Mouse (Mus musculus) gastrocnemius, postnatal 4 days (tissue): ENCODE data around the gene Ssbp3. TPM values are rescaled to one million over a fixed set of nuclear protein-coding genes. Genes with fewer than 3 reads are reported as not detected.

Experiments
- DNase-seq, 2 experiments: peaks; one replicate each; pipeline ENCODE4 v3.0.0; 2021 to 2022; ENCODE audit warnings: low spot score in 2 of 2, mixed read lengths in 2 of 2
- total RNA-seq, 2 experiments: library from RNA; stranded (reverse); gene quantifications; 2 replicates each; pipeline ENCODE4 v1.2.3; 2021

Gene Ssbp3
- total RNA-seq, 2 experiments from 2014 or later: 65.7 to 73.4 TPM

- DNase-seq: no peak
Measured at GRCm38 (mm10) chr4:106933813-106934482, 23.4 kb downstream of the Ssbp3 start.

DNA sequence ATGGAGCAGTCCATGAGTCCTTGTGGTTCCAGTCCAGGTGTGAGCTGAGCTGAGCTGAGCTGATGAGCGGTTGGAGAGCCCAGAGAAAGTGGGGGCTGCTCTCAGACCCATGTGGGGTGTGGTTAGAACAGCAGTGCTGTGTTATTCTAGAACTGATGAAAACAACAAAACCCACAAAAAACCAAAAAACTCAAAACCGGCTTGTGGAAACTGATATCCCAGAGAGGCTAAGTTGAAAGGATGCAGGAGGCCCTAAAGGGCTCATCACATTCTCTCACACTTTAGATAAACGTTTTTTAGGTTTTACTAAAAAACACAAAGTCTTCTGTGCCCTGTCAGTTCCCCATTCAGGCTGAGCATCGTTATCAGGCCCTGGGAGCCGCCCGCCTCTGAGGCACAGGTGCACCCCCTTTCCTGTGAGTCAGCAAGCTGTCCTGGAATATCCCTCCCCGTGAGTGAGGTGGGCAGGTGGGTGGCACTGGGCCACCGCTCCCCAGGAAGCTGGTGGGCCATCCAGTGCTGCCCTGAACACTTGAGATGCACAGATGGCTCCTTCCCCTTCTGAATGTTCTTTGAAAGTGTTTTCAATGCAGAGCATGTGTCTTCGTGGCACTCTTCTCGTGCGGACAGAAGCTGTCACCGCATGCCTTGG, 24.6 kb downstream of the Ssbp3 start:
- no peak for DNase-seq

DNA sequence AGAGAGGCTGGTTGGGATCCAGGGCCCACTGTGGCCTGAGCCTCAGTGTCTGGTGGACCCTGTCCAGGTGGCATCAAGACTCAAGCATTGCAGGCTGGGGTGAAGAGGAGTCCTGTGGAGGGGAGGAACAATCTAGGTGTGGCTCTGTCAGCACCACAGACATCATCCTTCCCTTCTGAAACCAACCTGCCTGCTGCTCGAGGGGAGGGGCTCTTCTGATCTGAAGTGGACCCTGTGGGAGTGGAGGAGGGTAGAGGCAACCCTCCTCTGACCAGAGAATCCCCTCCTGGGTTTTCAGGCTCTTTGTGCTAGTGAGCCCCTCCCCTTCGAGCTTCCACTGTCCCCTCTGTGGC, 25.1 kb downstream of the Ssbp3 start:
- DNase-seq: no peak

DNA sequence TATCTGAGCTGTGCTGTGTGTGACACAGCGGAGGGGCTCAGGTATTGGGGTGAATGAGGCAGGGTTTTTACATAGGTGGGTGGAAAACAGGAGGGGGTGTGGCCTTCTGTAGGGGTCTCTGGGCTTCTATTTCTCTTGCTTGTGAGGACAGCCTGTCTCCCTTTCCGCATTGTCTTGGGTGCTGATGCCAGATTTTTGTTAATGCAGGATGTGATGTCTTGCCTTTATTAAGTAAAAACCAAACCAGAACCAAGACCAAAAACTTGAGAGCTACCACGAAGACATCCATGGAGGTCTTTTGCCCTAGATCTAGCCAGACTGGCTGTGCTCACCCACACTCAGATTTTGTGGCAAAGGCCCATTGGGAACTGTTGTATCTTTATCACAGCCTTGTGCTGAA, 25.5 kb downstream of the Ssbp3 start:
- no peak for DNase-seq

DNA sequence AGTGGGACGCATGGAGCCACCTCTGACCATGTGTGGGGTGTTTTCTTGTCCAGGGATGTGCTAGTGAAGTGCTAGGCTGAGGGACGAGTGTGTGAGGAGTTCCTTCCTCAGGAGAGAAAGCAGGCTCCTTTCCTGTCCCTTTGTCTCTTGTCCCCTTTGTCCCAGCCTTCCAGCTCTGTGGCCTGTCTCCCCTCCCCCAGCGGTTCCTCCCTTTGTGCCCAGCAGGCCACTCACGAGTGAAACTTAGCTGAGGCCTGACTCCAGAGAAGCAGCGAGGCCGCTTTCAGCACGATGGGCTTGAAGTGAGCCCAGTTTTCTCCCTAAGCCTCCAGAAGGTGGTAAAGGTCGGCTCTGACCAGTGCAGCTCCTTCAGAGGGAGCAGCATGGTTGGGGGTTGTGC, 26.2 kb downstream of the Ssbp3 start:
- DNase-seq: no peak

DNA sequence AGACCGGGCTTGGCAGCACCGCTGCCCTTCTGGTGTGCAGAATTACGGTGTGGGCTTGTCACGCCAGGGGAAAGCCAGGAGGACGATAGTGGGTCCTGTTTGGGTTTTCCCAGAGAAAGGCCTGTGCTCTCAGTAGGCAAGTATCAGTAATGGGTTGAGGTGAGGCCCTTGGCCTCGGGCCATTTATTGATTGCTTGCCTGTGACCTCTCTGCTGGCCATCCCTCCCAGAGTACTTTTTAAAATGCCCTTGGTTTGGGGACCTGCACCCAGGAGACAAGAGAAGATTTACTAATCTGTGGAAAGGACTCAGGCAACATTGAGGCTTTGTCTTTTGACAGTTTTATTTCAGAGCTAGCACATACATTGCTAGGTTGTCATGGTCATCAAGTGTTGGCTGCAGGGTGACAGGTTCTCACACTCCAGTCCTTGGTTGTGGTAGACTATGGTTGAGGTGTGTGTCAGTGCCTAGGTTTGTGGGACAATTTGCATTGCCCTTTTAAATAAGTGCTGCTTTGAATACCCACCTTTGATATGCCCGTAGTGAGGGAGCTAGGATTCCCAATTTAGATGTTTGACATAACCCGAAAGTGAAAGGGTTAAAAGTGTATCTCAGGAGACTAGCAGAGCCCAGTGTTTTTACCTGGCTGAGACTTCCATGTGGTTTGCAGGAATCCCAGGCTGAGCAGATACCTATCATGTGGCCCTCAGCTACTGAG, 28.2 kb downstream of the Ssbp3 start:
- DNase-seq: no peak

- peak in 1 of 2 experiments; percentile 50 for DNase-seq
Measured at GRCm38 (mm10) chr4:106939223-106939918, 28.9 kb downstream of the Ssbp3 start.

GRCm38 (mm10) chr4:106939919-106940227, 29.4 kb downstream of the Ssbp3 start:
- no peak for DNase-seq

DNA sequence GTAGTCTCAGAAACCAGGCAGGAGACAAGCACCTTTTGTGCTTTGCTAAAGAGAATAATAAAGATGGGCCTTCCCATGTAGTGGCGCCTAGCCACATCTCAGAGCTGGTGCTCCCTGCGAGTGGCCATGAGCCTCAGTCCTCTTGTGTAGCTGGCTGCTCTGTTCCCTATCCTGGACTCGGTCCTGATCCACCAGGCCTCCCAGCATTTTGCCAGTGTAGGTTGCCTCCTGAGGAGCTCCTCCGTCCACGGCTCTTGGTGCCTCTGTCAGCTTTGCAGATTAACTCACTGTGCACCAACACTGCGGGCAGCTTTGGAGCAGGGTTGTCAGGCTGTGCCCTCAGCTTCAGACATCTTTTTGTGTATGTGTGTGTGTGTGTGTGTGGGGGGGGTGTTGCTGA, 30.4 kb downstream of the Ssbp3 start:
- DNase-seq: no peak

DNA sequence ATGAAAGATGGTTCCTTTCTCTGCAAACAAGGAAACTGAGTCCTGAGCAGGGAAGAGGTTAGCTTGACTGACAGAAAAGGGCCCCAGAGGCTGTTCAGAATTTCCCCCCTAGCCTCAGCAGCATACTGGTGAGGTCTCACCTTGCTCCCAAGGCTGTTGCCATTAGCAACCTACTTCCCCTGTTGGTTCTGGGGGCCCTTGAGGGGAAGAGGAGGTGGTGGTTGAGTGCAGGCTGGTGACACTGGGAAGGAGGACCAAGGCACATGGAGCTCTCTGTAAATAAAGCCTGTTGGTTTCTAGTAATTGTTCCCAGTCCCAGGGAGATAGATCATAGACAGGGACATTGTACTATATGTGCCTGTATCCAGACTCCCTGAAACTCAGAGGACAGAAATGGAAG, 31.0 kb downstream of the Ssbp3 start:
- DNase-seq: no peak

DNA sequence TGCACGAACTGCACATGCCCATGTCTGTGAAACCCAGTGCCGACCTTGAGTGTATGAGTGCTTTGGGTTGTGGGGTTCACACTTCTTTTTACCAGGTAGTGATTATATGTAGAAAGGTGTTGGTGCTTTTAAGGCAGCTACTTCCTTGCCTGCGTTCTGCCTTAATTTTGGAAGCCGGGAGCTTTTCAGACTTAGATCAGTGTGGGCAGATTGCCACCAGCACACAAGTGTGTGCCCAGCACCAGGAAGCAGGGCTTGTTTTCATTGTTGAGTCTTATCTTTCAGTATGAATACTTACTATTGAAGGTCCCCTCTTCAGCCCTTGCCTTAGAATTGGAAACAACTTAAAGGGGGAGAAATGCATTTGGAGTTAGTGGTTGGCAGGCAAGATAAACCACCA, 32.0 kb downstream of the Ssbp3 start:
- no peak for DNase-seq

- no peak for DNase-seq
Measured at GRCm38 (mm10) chr4:106943627-106944026, 33.1 kb downstream of the Ssbp3 start.

GRCm38 (mm10) chr4:106944898-106945297, 34.4 kb downstream of the Ssbp3 start:
- no peak for DNase-seq

- DNase-seq: no peak
Measured at GRCm38 (mm10) chr4:106947741-106948140, 37.2 kb downstream of the Ssbp3 start.

DNA sequence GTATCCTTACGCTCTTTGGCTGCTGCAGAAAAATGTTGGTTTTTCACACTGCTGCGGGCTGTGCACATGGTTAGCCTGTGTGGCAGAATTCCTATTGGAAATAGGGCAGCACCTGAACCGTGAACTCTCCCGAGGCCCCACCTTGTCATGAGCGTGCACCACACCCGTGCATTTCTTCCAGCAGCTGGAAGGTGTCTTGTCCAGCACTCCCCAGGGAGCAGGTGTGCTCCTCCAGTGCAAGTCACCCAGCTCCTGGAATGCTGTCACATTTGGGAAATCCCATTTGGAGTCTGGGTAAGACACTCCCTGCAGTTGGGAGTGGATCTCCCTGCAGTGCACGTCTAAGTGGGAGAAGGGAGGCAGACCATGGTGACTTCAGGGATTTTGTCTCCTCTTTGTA, 38.0 kb downstream of the Ssbp3 start:
- no peak for DNase-seq

DNA sequence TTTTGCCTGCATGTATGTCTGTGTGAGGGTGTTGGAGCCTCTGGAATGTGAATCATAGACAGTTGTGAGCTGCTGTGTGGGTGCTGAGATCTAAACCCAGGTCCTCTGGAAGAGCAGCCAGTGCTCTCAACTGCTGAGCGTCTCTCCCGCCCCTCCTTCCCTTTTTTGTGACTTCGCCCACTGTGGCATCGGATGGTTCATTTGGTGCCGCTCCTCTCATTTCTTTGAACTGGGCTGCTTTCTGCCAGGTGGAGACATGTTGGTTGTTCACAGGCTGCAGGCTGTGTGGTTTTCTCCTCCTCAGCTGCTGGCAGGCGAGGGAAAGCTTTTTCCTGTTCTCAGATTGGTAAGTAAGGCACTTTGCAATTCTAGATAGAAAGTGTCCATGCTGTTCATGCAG, 38.7 kb downstream of the Ssbp3 start:
- no peak for DNase-seq

GRCm38 (mm10) chr4:106950801-106951200, 40.3 kb downstream of the Ssbp3 start:
- no peak for DNase-seq

GRCm38 (mm10) chr4:106951455-106951854, 41.0 kb downstream of the Ssbp3 start:
- no peak for DNase-seq

DNA sequence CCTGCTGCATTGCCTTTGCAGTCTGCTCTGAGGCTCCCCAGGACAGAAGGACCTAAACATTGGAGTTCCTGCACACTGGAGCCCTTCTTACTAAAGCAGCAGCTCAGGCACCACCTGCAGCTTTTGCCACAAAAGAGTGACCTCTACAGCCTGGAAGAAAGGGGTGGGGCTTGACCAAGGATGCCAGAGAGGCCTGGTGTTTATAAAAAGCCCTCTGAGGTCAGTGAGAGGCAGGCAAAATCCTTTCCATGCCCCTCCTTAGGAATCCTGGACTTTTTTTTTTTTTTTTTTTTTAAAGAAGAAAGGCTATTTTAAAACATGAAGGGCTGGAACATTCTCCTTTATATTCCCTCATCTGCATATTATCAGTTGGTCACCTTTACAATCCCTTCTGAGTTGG, 42.7 kb downstream of the Ssbp3 start:
- no peak for DNase-seq

DNA sequence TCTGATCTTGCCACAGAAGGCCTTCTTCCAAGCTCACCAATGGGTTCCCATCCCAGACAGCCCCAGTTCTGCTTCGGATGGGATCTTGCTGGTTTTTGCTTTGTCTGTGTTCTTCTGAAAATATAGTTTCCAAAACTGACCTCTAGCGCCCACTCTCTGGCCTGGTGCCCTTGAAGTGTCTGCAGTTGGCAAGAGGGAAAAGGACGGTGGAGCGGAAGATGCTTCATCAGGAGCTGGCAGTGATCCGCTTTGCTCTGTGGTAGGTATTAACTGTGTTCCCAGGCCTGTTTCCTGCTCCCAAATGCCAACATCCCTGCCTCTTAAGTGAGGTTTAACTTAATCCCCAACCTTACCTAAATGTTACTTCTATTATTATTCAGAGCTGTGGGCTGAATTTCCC, 43.3 kb downstream of the Ssbp3 start:
- no peak for DNase-seq

DNA sequence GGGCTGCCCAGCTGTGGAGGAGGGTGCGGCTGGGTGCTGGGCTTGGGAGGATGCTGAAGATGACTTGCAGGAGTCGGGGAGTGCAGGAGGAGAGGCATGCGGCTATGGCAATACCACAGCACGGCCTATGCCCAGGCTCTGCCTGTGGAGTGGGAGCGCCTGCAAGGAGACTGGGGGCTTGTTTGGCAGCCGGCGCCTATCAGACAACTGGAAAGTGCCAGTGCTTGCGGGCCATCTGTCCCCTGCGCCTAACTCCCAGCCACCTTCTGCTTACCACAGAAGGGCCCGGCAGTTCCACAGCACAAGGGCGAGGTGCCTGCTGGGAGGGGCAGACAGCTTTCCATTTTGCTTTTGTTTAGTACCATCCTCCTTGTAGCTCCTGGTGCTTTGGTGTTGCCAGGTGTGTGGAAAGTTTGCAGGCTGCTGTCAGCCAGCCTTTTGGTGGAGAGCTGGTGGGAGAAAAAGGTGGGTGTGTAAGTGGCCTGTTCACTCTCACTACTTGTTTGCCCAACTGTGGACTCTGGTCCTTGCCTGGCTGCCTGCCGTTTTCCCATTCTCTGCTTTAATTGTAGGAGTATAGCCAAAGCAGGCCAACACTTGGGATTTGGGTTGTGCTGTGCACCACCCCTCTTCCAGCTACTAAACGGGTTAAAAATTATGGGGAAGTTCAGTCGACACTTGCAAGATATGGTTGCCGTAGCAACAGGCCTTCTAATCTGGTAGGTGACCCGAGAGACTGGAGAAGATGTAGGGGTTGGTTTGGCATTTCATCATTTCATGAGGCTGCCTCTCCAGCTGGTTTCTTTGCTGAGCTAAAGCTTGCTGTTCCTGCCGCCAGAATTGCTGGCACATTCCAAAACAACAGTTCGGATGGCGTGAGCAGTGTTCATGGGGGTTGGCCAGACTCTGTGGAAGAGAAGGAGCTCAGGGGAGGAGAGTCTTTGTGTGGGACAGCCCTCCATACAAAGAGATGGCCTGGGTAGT, 45.5 kb downstream of the Ssbp3 start:
- peak in 1 of 2 experiments; percentile 43 for DNase-seq
